Mouse (Mus musculus): ENCODE measurements around the gene Shkbp1. TPM values are rescaled to one million over a fixed set of nuclear protein-coding genes. Genes with fewer than 3 reads are reported as not detected.

The Shkbp1 gene
- polyA plus RNA-seq, 1 experiment, result 18.4 TPM

DNA sequence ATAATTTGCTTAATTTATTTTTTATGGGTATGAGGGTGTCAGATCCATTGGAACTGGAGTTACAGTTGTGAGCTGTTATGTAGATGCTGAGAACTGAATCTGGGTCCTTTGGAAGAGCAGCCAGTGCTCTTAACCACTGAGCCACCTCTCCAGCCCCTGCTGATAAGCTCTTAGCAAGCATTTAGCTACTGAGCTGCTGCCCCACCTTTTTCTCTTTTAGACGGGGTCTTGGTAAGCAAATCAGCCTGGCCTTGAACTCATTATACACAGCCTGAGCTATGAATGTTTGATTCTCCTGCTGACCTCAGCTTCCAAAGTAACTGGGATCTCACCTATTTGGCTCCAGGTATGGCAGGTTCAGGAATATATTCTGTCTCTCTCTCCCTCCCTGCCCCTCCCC lies 25.2 kb upstream of the Shkbp1 start:
- H3K36me3 ChIP-seq (ENCODE audit: control insufficient read depth, insufficient read depth), result no peaks in the 10 kb centered on the region
- TF ChIP-seq MYOD1 (IDR thresholded peaks at IDR 0.05; ENCODE audit: control insufficient read depth in 1 of 3, insufficient read length in 2 of 3, low read depth in 2 of 3) (no peak), POLR2A (IDR thresholded peaks at IDR 0.05; ENCODE audit: insufficient read length, low read depth) (no peak), MAX (IDR thresholded peaks at IDR 0.05; ENCODE audit: low read depth) (no peak), USF1 (IDR thresholded peaks at IDR 0.05; ENCODE audit: low read depth) (no peak), TCF3 (IDR thresholded peaks at IDR 0.05; ENCODE audit: insufficient read length, low read depth) (no peak), POLR2AphosphoS2 (IDR thresholded peaks at IDR 0.05; ENCODE audit: insufficient read length, low read depth) (no peak), CEBPB (IDR thresholded peaks at IDR 0.05; ENCODE audit: insufficient read depth, poor library complexity, severe bottlenecking) (no peak), REST (IDR thresholded peaks at IDR 0.05; ENCODE audit: insufficient read depth, insufficient read length) (no peak), SRF (IDR thresholded peaks at IDR 0.05; ENCODE audit: control insufficient read depth, insufficient read length, low read depth) (no peak), TCF12 (IDR thresholded peaks at IDR 0.05; ENCODE audit: insufficient read depth, poor library complexity, severe bottlenecking) (no peak), E2F4 (IDR thresholded peaks at IDR 0.05; ENCODE audit: insufficient read depth) (no peak), MYOG (IDR thresholded peaks at IDR 0.05; ENCODE audit: control insufficient read depth in 1 of 3, insufficient read depth in 1 of 3, insufficient read length in 2 of 3, low read depth in 2 of 3) (no peak)
- no peak overlapping the region for H3K4me2 ChIP-seq (ENCODE audit: low read depth)
- no peaks in the 10 kb centered on the region for H3K79me2 ChIP-seq (ENCODE audit: control insufficient read depth, insufficient read depth)
- H3K4me3 ChIP-seq, result no peak overlapping the region
- H3ac ChIP-seq (ENCODE audit: control insufficient read depth, insufficient read length), result no peak overlapping the region
- peaks cover 6% of the 10 kb centered on the region for H3K27me3 ChIP-seq (ENCODE audit: control insufficient read depth, insufficient read depth, insufficient read length)

- Histone ChIP-seq H3ac (ENCODE audit: control insufficient read depth, insufficient read length) (no peak overlapping the region), H3K4me3 (no peak overlapping the region), H3K27me3 (ENCODE audit: control insufficient read depth, insufficient read depth, insufficient read length) (peaks cover 17% of the 10 kb centered on the region), H3K36me3 (ENCODE audit: control insufficient read depth, insufficient read depth) (no peaks in the 10 kb centered on the region), H3K4me2 (ENCODE audit: low read depth) (no peak overlapping the region), H3K79me2 (ENCODE audit: control insufficient read depth, insufficient read depth) (no peaks in the 10 kb centered on the region)
- TF ChIP-seq MYOD1 (IDR thresholded peaks at IDR 0.05; ENCODE audit: control insufficient read depth in 1 of 3, insufficient read length in 2 of 3, low read depth in 2 of 3) (no peak), POLR2A (IDR thresholded peaks at IDR 0.05; ENCODE audit: insufficient read length, low read depth) (no peak), TCF3 (IDR thresholded peaks at IDR 0.05; ENCODE audit: insufficient read length, low read depth) (no peak), USF1 (IDR thresholded peaks at IDR 0.05; ENCODE audit: low read depth) (no peak)
These were observed 24.0 kb upstream of the Shkbp1 start for GRCm38 (mm10) chr7:27379836-27380235.

DNA sequence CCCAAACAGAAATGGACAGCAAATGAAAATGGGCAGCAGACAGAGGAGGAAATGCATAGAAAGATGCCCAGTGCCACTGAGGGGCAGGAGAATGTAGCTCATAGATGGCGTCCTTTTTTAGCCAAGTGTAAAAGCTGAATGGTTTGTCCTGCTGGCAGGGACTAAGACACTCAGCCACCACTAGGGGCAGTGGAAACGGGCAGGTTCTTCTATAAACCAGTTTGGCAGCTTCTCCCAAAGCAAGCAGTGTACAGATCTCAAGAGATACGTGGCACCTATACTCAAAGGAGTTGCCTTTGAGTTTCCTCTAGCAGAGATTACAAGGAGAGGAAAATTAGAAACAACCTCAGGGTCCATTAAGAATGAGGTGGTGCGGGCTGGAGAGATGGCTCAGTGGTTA lies 22.6 kb upstream of the Shkbp1 start:
- no peak for TF ChIP-seq SRF (IDR thresholded peaks at IDR 0.05; ENCODE audit: control insufficient read depth, insufficient read length, low read depth)
- TF ChIP-seq POLR2A (IDR thresholded peaks at IDR 0.05; ENCODE audit: insufficient read length, low read depth), result no peak
- no peak for TF ChIP-seq TCF12 (IDR thresholded peaks at IDR 0.05; ENCODE audit: insufficient read depth, poor library complexity, severe bottlenecking)
- TF ChIP-seq POLR2AphosphoS2 (IDR thresholded peaks at IDR 0.05; ENCODE audit: insufficient read length, low read depth), result no peak
- TF ChIP-seq E2F4 (IDR thresholded peaks at IDR 0.05; ENCODE audit: insufficient read depth), result no peak
- no peak for TF ChIP-seq MYOG (IDR thresholded peaks at IDR 0.05; ENCODE audit: control insufficient read depth in 1 of 3, insufficient read depth in 1 of 3, insufficient read length in 2 of 3, low read depth in 2 of 3)
- no peak for TF ChIP-seq REST (IDR thresholded peaks at IDR 0.05; ENCODE audit: insufficient read depth, insufficient read length)
- TF ChIP-seq CEBPB (IDR thresholded peaks at IDR 0.05; ENCODE audit: insufficient read depth, poor library complexity, severe bottlenecking), result no peak
- TF ChIP-seq USF1 (IDR thresholded peaks at IDR 0.05; ENCODE audit: low read depth), result no peak
- no peak for TF ChIP-seq TCF3 (IDR thresholded peaks at IDR 0.05; ENCODE audit: insufficient read length, low read depth)
- TF ChIP-seq MYOD1 (IDR thresholded peaks at IDR 0.05; ENCODE audit: control insufficient read depth in 1 of 3, insufficient read length in 2 of 3, low read depth in 2 of 3), result no peak
- TF ChIP-seq MAX (IDR thresholded peaks at IDR 0.05; ENCODE audit: low read depth), result no peak
- H3K27me3 ChIP-seq (ENCODE audit: control insufficient read depth, insufficient read depth, insufficient read length), result peaks cover 29% of the 10 kb centered on the region
- no peaks in the 10 kb centered on the region for H3K79me2 ChIP-seq (ENCODE audit: control insufficient read depth, insufficient read depth)
- H3K36me3 ChIP-seq (ENCODE audit: control insufficient read depth, insufficient read depth), result no peaks in the 10 kb centered on the region
- no peak overlapping the region for H3K4me3 ChIP-seq
- no peak overlapping the region for H3K4me2 ChIP-seq (ENCODE audit: low read depth)
- no peak overlapping the region for H3ac ChIP-seq (ENCODE audit: control insufficient read depth, insufficient read length)

DNA sequence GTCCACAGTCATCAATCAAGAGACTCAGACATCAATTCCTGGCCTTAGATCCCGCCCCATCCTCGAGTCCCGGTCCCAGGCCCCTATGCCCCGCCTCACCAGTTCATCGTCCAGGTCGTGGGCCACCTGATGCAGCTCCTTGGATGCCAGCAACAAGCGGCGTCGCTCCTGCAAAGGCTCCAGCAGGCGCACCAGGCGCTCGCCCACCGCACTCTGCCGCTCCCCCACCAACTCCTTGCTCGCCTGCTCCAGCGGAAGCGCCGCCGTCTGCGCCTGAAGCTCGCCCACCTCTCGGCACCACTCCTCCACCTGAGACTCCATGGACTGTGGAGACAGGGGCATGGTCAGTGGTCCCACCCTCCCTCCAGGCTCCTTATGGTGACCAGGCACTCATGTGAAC lies 19.5 kb upstream of the Shkbp1 start:
- Histone ChIP-seq H3K27me3 (ENCODE audit: control insufficient read depth, insufficient read depth, insufficient read length) (peaks cover 29% of the 10 kb centered on the region), H3K36me3 (ENCODE audit: control insufficient read depth, insufficient read depth) (no peaks in the 10 kb centered on the region), H3ac (ENCODE audit: control insufficient read depth, insufficient read length) (no peak overlapping the region), H3K79me2 (ENCODE audit: control insufficient read depth, insufficient read depth) (no peaks in the 10 kb centered on the region), H3K4me3 (no peak overlapping the region), H3K4me2 (ENCODE audit: low read depth) (no peak overlapping the region)
- TF ChIP-seq MYOD1 (IDR thresholded peaks at IDR 0.05; ENCODE audit: control insufficient read depth in 1 of 3, insufficient read length in 2 of 3, low read depth in 2 of 3), result no peak
- TF ChIP-seq TCF3 (IDR thresholded peaks at IDR 0.05; ENCODE audit: insufficient read length, low read depth), result no peak
- no peak for TF ChIP-seq POLR2A (IDR thresholded peaks at IDR 0.05; ENCODE audit: insufficient read length, low read depth)
- TF ChIP-seq E2F4 (IDR thresholded peaks at IDR 0.05; ENCODE audit: insufficient read depth), result no peak
- no peak for TF ChIP-seq MAX (IDR thresholded peaks at IDR 0.05; ENCODE audit: low read depth)
- no peak for TF ChIP-seq REST (IDR thresholded peaks at IDR 0.05; ENCODE audit: insufficient read depth, insufficient read length)
- TF ChIP-seq POLR2AphosphoS2 (IDR thresholded peaks at IDR 0.05; ENCODE audit: insufficient read length, low read depth), result no peak
- TF ChIP-seq USF1 (IDR thresholded peaks at IDR 0.05; ENCODE audit: low read depth), result no peak

DNA sequence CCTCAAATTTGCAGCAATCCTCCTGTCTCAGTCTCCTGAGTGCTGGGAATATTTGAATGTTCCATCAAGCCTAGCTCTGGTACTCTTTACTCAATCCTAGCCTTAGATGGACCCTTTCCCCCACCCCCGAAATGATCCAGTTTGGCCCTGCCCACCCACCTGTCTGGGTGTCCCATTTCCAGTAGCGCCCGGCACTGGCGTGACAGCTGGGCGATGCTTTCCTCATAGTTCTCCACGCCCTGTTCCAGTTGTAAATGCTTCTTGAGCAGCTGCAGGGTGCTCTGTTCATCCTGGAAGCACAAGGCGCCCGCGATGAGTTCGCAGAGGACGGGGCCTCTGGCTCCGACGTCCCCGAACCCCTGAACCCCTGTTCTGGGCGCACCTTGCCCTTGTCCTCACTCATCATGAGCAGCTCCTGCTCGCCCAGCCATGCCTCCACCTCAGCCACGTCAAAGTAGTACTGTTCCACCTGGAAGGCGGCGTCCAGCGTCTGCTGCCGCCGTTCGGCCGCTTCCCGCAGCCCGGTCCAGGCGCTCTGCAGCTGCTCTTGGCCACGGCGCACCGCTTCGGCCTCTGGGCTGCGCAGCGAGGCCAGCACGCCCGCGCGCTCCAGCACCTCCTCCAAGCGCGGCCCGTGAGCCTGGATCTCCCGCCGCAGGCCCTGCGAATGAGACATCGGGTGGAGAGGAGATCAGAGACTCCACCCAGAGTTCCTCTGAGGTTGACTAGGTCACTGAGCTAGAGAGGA lies 16.1 kb upstream of the Shkbp1 start:
- Histone ChIP-seq H3K4me2 (ENCODE audit: low read depth) (peak overlapping the region; percentile 30), H3K36me3 (ENCODE audit: control insufficient read depth, insufficient read depth) (no peaks in the 10 kb centered on the region), H3K4me3 (no peak overlapping the region), H3K79me2 (ENCODE audit: control insufficient read depth, insufficient read depth) (no peaks in the 10 kb centered on the region), H3ac (ENCODE audit: control insufficient read depth, insufficient read length) (no peak overlapping the region), H3K27me3 (ENCODE audit: control insufficient read depth, insufficient read depth, insufficient read length) (peaks cover 32% of the 10 kb centered on the region)
- no peak for TF ChIP-seq SRF (IDR thresholded peaks at IDR 0.05; ENCODE audit: control insufficient read depth, insufficient read length, low read depth)
- TF ChIP-seq MYOG (IDR thresholded peaks at IDR 0.05; ENCODE audit: control insufficient read depth in 1 of 3, insufficient read depth in 1 of 3, insufficient read length in 2 of 3, low read depth in 2 of 3), result peak in 2 of 3 experiments; percentile 74 to 88
- no peak for TF ChIP-seq POLR2A (IDR thresholded peaks at IDR 0.05; ENCODE audit: insufficient read length, low read depth)
- no peak for TF ChIP-seq REST (IDR thresholded peaks at IDR 0.05; ENCODE audit: insufficient read depth, insufficient read length)
- no peak for TF ChIP-seq POLR2AphosphoS2 (IDR thresholded peaks at IDR 0.05; ENCODE audit: insufficient read length, low read depth)
- peak; percentile 25 for TF ChIP-seq TCF3 (IDR thresholded peaks at IDR 0.05; ENCODE audit: insufficient read length, low read depth)
- peak in 2 of 3 experiments; percentile 76 to 82 for TF ChIP-seq MYOD1 (IDR thresholded peaks at IDR 0.05; ENCODE audit: control insufficient read depth in 1 of 3, insufficient read length in 2 of 3, low read depth in 2 of 3)
- TF ChIP-seq MAX (IDR thresholded peaks at IDR 0.05; ENCODE audit: low read depth), result no peak
- TF ChIP-seq TCF12 (IDR thresholded peaks at IDR 0.05; ENCODE audit: insufficient read depth, poor library complexity, severe bottlenecking), result no peak
- TF ChIP-seq CEBPB (IDR thresholded peaks at IDR 0.05; ENCODE audit: insufficient read depth, poor library complexity, severe bottlenecking), result no peak
- TF ChIP-seq E2F4 (IDR thresholded peaks at IDR 0.05; ENCODE audit: insufficient read depth), result no peak
- TF ChIP-seq USF1 (IDR thresholded peaks at IDR 0.05; ENCODE audit: low read depth), result no peak
